Mouse (Mus musculus) midbrain, embryonic 14.5 days (tissue): ENCODE data around the gene Wdr31. TPM values are rescaled to one million over a fixed set of nuclear protein-coding genes. Genes with fewer than 3 reads are reported as not detected.

Source experiments
- ATAC-seq: fragments of 200-750 bp; cut with Nextera tagmentation; 2 replicates; pipeline ENCODE4 v1.8.0; 2017; ENCODE audit warnings: moderate number of reproducible peaks, moderate library complexity; ENCODE audit not compliant: low FRiP score, low TSS enrichment
- DNase-seq: peaks from one replicate; pipeline ENCODE4 v3.0.0-alpha.2; 2015
- H3K27ac ChIP-seq: fragments of 300-500 bp; sonication (generic); replicated peaks from 2 replicates; pipeline ENCODE4 v1.5.1; 2014; ENCODE audit warnings: mild to moderate bottlenecking, low read depth, low read length, moderate library complexity
- H3K27me3 ChIP-seq: fragments of 300-500 bp; sonication (generic); 2 replicates; pipeline ENCODE4 v1.6.1; 2014; ENCODE audit warnings: low read length, control low read depth, mixed read lengths; ENCODE audit not compliant: control insufficient read depth, insufficient read depth
- H3K36me3 ChIP-seq: fragments of 300-500 bp; sonication (generic); 2 replicates; pipeline ENCODE4 v1.6.1; 2014; ENCODE audit warnings: low read length, control low read depth; ENCODE audit not compliant: control insufficient read depth, insufficient read depth
- H3K4me1 ChIP-seq: fragments of 300-500 bp; sonication (generic); 2 replicates; pipeline ENCODE4 v1.6.1; 2014; ENCODE audit warnings: mild to moderate bottlenecking, antibody characterized with exemption, low read length, control low read depth; ENCODE audit not compliant: control insufficient read depth, insufficient read depth
- H3K4me2 ChIP-seq: fragments of 300-500 bp; sonication (generic); 2 replicates; pipeline ENCODE4 v1.6.1; 2014; ENCODE audit warnings: mild to moderate bottlenecking, low read length, moderate library complexity
- H3K4me3 ChIP-seq: fragments of 300-500 bp; sonication (generic); replicated peaks from 2 replicates; pipeline ENCODE4 v1.5.1; 2014; ENCODE audit warnings: low read depth, low read length
- H3K9ac ChIP-seq: fragments of 300-500 bp; sonication (generic); replicated peaks from 2 replicates; pipeline ENCODE4 v1.6.1; 2014; ENCODE audit warnings: mild to moderate bottlenecking, low read length, moderate library complexity
- H3K9me3 ChIP-seq: fragments of 300-500 bp; sonication (generic); 2 replicates; pipeline ENCODE4 v1.6.1; 2016; ENCODE audit warnings: low read length, control low read depth, mixed read lengths; ENCODE audit not compliant: control insufficient read depth
- WGBS: fragments of 180-500 bp; shearing (Covaris S2); extraction: QIAGEN DNeasy Blood & Tissue Kit; methylation state at CpG from one replicate; pipeline ENCODE4 v1.1.7; 2014; 5-methylcytosine and 5-hydroxymethylcytosine counted together
- polyA plus RNA-seq: library from polyadenylated mRNA; unstranded; fragments of >200 nt; fragmentation: Nextera tagmentation; extraction: Ambion mirVana; gene quantifications from 2 replicates; pipeline ENCODE4 v1.2.1, GENCODE M21; 2014

Gene Wdr31
- polyA plus RNA-seq, 1 experiment from 2014 or later, result 10.2 TPM

- H3K27ac ChIP-seq, result peak overlapping the region; percentile 55; the same call in 1 of the 2 replicates
- H3K4me1 ChIP-seq, result peaks cover 2% of the 10 kb centered on the region; the same call in 1 of the 2 replicates
- peaks cover 24% of the 10 kb centered on the region for H3K36me3 ChIP-seq
- H3K9ac ChIP-seq, result peak overlapping the region; percentile 82
- H3K9me3 ChIP-seq, result no peaks in the 10 kb centered on the region
- WGBS, result 1% methylated on average over 38 of the region's 38 CpGs
- no peaks in the 10 kb centered on the region for H3K27me3 ChIP-seq
- peak; percentile 95 for ATAC-seq
- peak overlapping the region; percentile 72 for H3K4me3 ChIP-seq
- DNase-seq, result peak; percentile 94
- peak overlapping the region; percentile 72 for H3K4me2 ChIP-seq
Observed at GRCm38 (mm10) chr4:62501964-62502732, 31.5 kb upstream of the Wdr31 start.

- H3K9me3 ChIP-seq, result no peaks in the 10 kb centered on the region
- 3% methylated on average over 7 of the region's 7 CpGs for WGBS
- H3K36me3 ChIP-seq, result peaks cover 26% of the 10 kb centered on the region
- peak overlapping the region; percentile 55; the same call in 1 of the 2 replicates for H3K27ac ChIP-seq
- DNase-seq, result no peak
- peak overlapping the region; percentile 72 for H3K4me3 ChIP-seq
- peak overlapping the region; percentile 72 for H3K4me2 ChIP-seq
- peak overlapping the region; percentile 82 for H3K9ac ChIP-seq
- H3K27me3 ChIP-seq, result no peaks in the 10 kb centered on the region
- ATAC-seq, result peak; percentile 12; the same call in 1 of the 2 replicates
- H3K4me1 ChIP-seq, result peaks cover 2% of the 10 kb centered on the region; the same call in 1 of the 2 replicates
Observed at GRCm38 (mm10) chr4:62501534-62501933, 30.8 kb upstream of the Wdr31 start.

GRCm38 (mm10) chr4:62500799-62501198 lies 30.1 kb upstream of the Wdr31 start:
- peaks cover 2% of the 10 kb centered on the region; the same call in 1 of the 2 replicates for H3K4me1 ChIP-seq
- WGBS, result 89% methylated on average over 4 of the region's 4 CpGs
- H3K9me3 ChIP-seq, result no peaks in the 10 kb centered on the region
- peak overlapping the region; percentile 72; the same call in 1 of the 2 replicates for H3K4me3 ChIP-seq
- no peak overlapping the region for H3K27ac ChIP-seq
- no peak for DNase-seq
- H3K36me3 ChIP-seq, result peaks cover 27% of the 10 kb centered on the region
- H3K9ac ChIP-seq, result no peak overlapping the region
- no peak for ATAC-seq
- no peaks in the 10 kb centered on the region for H3K27me3 ChIP-seq
- peak overlapping the region; percentile 72 for H3K4me2 ChIP-seq

GRCm38 (mm10) chr4:62496815-62497214 lies 26.1 kb upstream of the Wdr31 start:
- peaks cover 2% of the 10 kb centered on the region; the same call in 1 of the 2 replicates for H3K4me1 ChIP-seq
- H3K9me3 ChIP-seq, result no peaks in the 10 kb centered on the region
- peak; percentile 35 for DNase-seq
- H3K36me3 ChIP-seq, result peaks cover 27% of the 10 kb centered on the region
- ATAC-seq, result no peak
- H3K4me2 ChIP-seq, result no peak overlapping the region
- H3K9ac ChIP-seq, result no peak overlapping the region
- WGBS, result 82% methylated on average over 8 of the region's 8 CpGs
- H3K4me3 ChIP-seq, result no peak overlapping the region
- no peaks in the 10 kb centered on the region for H3K27me3 ChIP-seq
- no peak overlapping the region for H3K27ac ChIP-seq

- no peaks in the 10 kb centered on the region for H3K9me3 ChIP-seq
- DNase-seq, result no peak
- no peak overlapping the region for H3K9ac ChIP-seq
- H3K4me2 ChIP-seq, result no peak overlapping the region
- ATAC-seq, result no peak
- H3K27me3 ChIP-seq, result no peaks in the 10 kb centered on the region
- peaks cover 27% of the 10 kb centered on the region for H3K36me3 ChIP-seq
- H3K4me1 ChIP-seq, result no peaks in the 10 kb centered on the region
- H3K4me3 ChIP-seq, result no peak overlapping the region
- H3K27ac ChIP-seq, result no peak overlapping the region
- 84% methylated on average over 8 of the region's 8 CpGs for WGBS
Observed at GRCm38 (mm10) chr4:62495946-62496345, 25.2 kb upstream of the Wdr31 start.

- WGBS, result 67% methylated on average over 9 of the region's 9 CpGs
- no peak overlapping the region for H3K27ac ChIP-seq
- H3K9ac ChIP-seq, result no peak overlapping the region
- H3K9me3 ChIP-seq, result no peaks in the 10 kb centered on the region
- H3K36me3 ChIP-seq, result peaks cover 21% of the 10 kb centered on the region
- H3K4me1 ChIP-seq, result no peaks in the 10 kb centered on the region
- no peak overlapping the region for H3K4me2 ChIP-seq
- no peak overlapping the region for H3K4me3 ChIP-seq
- H3K27me3 ChIP-seq, result no peaks in the 10 kb centered on the region
- DNase-seq (no peak), ATAC-seq (no peak)
Observed at GRCm38 (mm10) chr4:62494230-62494629, 23.5 kb upstream of the Wdr31 start.

GRCm38 (mm10) chr4:62492682-62493081 lies 22.0 kb upstream of the Wdr31 start:
- Histone ChIP-seq H3K4me2 (no peak overlapping the region), H3K27ac (no peak overlapping the region), H3K9ac (no peak overlapping the region), H3K27me3 (no peaks in the 10 kb centered on the region), H3K9me3 (no peaks in the 10 kb centered on the region), H3K4me1 (no peaks in the 10 kb centered on the region), H3K4me3 (no peak overlapping the region), H3K36me3 (peaks cover 8% of the 10 kb centered on the region; the same call in 1 of the 2 replicates)
- DNase-seq (no peak), ATAC-seq (no peak)
- 85% methylated on average over 2 of the region's 2 CpGs for WGBS

- H3K27ac ChIP-seq, result no peak overlapping the region
- no peaks in the 10 kb centered on the region for H3K36me3 ChIP-seq
- ATAC-seq, result no peak
- no peak overlapping the region for H3K9ac ChIP-seq
- no peak overlapping the region for H3K4me2 ChIP-seq
- 91% methylated on average over 2 of the region's 2 CpGs for WGBS
- no peaks in the 10 kb centered on the region for H3K4me1 ChIP-seq
- no peak for DNase-seq
- H3K27me3 ChIP-seq, result no peaks in the 10 kb centered on the region
- H3K4me3 ChIP-seq, result no peak overlapping the region
- no peaks in the 10 kb centered on the region for H3K9me3 ChIP-seq
Observed at GRCm38 (mm10) chr4:62487914-62488313, 17.2 kb upstream of the Wdr31 start.

- no peak overlapping the region for H3K9ac ChIP-seq
- H3K27ac ChIP-seq, result no peak overlapping the region
- no peak overlapping the region for H3K4me2 ChIP-seq
- no peaks in the 10 kb centered on the region for H3K27me3 ChIP-seq
- no peak overlapping the region for H3K4me3 ChIP-seq
- H3K9me3 ChIP-seq, result no peaks in the 10 kb centered on the region
- 94% methylated on average over 5 of the region's 5 CpGs for WGBS
- H3K4me1 ChIP-seq, result no peaks in the 10 kb centered on the region
- ATAC-seq, result no peak
- no peak for DNase-seq
- no peaks in the 10 kb centered on the region for H3K36me3 ChIP-seq
Observed at GRCm38 (mm10) chr4:62487172-62487571, 16.5 kb upstream of the Wdr31 start.
